In the genomic region with DNA sequence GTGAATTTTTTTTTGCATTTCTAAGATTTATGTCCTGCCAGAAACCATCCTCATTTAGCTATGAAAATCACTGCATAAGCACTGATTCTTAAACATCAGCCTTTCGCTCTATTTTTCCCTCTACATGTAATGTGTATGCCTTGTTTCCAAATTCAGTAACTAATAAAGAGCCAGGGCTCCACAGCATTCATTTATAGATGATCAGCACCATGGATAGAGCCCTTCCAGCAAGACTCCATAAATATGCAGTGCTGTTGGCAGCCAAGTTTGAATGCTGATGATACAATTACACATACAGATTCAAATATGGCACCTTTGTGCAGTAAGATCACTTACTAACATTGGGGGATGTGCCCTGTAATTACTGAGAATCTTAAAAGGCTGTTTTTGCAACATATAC, we compare ENCODE assay signal across 18 mouse cellular contexts. TPM values are rescaled to one million over a fixed set of nuclear protein-coding genes. Genes with fewer than 3 reads are reported as not detected.
DNase-seq lines count a peak whose midpoint lies in the region; ATAC-seq and TF ChIP-seq lines count a peak whose summit lies in the region.
"Had no signal": no experiment of that assay in that cellular context is flagged by ENCODE, and none has a peak within 500 bp of the region (broad histone marks: within the 10 kb centered on the region; RNA-seq: fewer than 3 reads in every experiment).

No protein-coding gene starts in this region.

- H3K27ac ChIP-seq in forebrain, embryonic 14.5 days (ENCODE audit: low read depth, low read length): no peak overlapping the region
- no peak overlapping the region for H3K27ac ChIP-seq in forebrain, embryonic 10.5 days
- H3K27ac ChIP-seq: liver, embryonic 13.5 days; neural tube, embryonic 12.5 days had no signal

- no peaks in the 10 kb centered on the region for H3K36me3 ChIP-seq in forebrain, embryonic 14.5 days (ENCODE audit: control insufficient read depth, insufficient read depth, low read length)
- H3K36me3 ChIP-seq in forebrain, embryonic 10.5 days (replicated peaks): no peaks in the 10 kb centered on the region
- H3K36me3 ChIP-seq: liver, embryonic 13.5 days; neural tube, embryonic 12.5 days had no signal

- 72% methylated on average over 1 of the region's 1 CpGs for WGBS in forebrain, embryonic 14.5 days
- 80% methylated on average over 1 of the region's 1 CpGs for WGBS in forebrain, embryonic 10.5 days

- peak; percentile 36 for DNase-seq in forebrain, embryonic 14.5 days (ENCODE audit: low spot score)
- no peak for DNase-seq in forebrain, embryonic 10.5 days (ENCODE audit: extremely low spot score, low spot score)
- peak; percentile 16 for DNase-seq in kidney, postnatal 14 days
- DNase-seq in kidney, adult 18-20 months: no peak
- DNase-seq in Patski (ENCODE audit: low read depth, low spot score): peak; percentile 3
- peak; percentile 20 for DNase-seq in hindlimb bud, embryonic 11.5 days (ENCODE audit: extremely low spot score, low read depth, low spot score)
- DNase-seq in cerebellum, postnatal 4 days (ENCODE audit: low spot score in 2 of 2): no peak
- DNase-seq: adrenal gland, postnatal 25 days; B cell, adult 2 months; cerebellum, adult 2 months; kidney, adult 8-10 months; liver, embryonic 13.5 days had no signal

- no peak overlapping the region for H3K4me2 ChIP-seq in forebrain, embryonic 14.5 days (ENCODE audit: low read length)
- H3K4me2 ChIP-seq: liver, embryonic 13.5 days; neural tube, embryonic 12.5 days had no signal

- H3K9me3 ChIP-seq in forebrain, embryonic 14.5 days (replicated peaks; ENCODE audit: control insufficient read depth, low read length): no peaks in the 10 kb centered on the region
- H3K9me3 ChIP-seq in forebrain, embryonic 10.5 days: no peaks in the 10 kb centered on the region
- H3K9me3 ChIP-seq: liver, embryonic 13.5 days; neural tube, embryonic 12.5 days had no signal

- H3K27me3 ChIP-seq in forebrain, embryonic 14.5 days (replicated peaks; ENCODE audit: control insufficient read depth, insufficient read depth, low read length): no peaks in the 10 kb centered on the region
- H3K27me3 ChIP-seq in forebrain, embryonic 10.5 days (ENCODE audit: poor library complexity, severe bottlenecking): no peaks in the 10 kb centered on the region
- H3K27me3 ChIP-seq in Patski: no peaks in the 10 kb centered on the region
- H3K27me3 ChIP-seq: liver, embryonic 13.5 days; megakaryocyte, embryonic 14.5 days; neural tube, embryonic 12.5 days had no signal

- CTCF ChIA-PET in Patski (lab: Charles Lee): no interaction called here

- H3K4me3 ChIP-seq in forebrain, embryonic 14.5 days (ENCODE audit: low read depth, low read length): no peak overlapping the region
- H3K4me3 ChIP-seq in forebrain, embryonic 10.5 days: no peak overlapping the region
- H3K4me3 ChIP-seq: erythroblast, embryonic 14.5 days; liver, embryonic 13.5 days; megakaryocyte, embryonic 14.5 days; neural tube, embryonic 12.5 days had no signal

- in situ Hi-C loops in Patski (cut with MboI; ENCODE audit: low pct_unique_long_range_greater_than_20kb): no loop called here

- POLR2A ChIA-PET in Patski (lab: Charles Lee): no interaction called here

- no peak for TF ChIP-seq CTCF in Patski (IDR thresholded peaks at IDR 0.05)

- ATAC-seq in forebrain, embryonic 14.5 days: no peak
- no peak for ATAC-seq in Patski
- no peak for ATAC-seq in erythroblast, adult 5-6 weeks (replicated peaks; ENCODE audit: low FRiP score, poor library complexity, severe bottlenecking)

- H3K9ac ChIP-seq in forebrain, embryonic 14.5 days (ENCODE audit: low read length): no peak overlapping the region
- H3K9ac ChIP-seq: liver, embryonic 13.5 days; neural tube, embryonic 12.5 days had no signal

- no peaks in the 10 kb centered on the region for H3K4me1 ChIP-seq in forebrain, embryonic 14.5 days (ENCODE audit: control insufficient read depth, insufficient read depth, low read length)
- no peaks in the 10 kb centered on the region for H3K4me1 ChIP-seq in forebrain, embryonic 10.5 days
- H3K4me1 ChIP-seq: liver, embryonic 13.5 days; megakaryocyte, embryonic 14.5 days; neural tube, embryonic 12.5 days had no signal

RNA-seq across cellular contexts. Expression of gene Nwd2, which starts 40.2 kb away (rescaled TPM):
- 2.9 and 5.7 TPM in 2 replicates for polyA plus RNA-seq in forebrain, embryonic 14.5 days (2014; fragmentation: Nextera tagmentation; extraction: Ambion mirVana)
- 0.09 TPM in 1 of 2 replicates, not detected in the other for polyA plus RNA-seq in forebrain, embryonic 10.5 days (2016; fragmentation: Nextera tagmentation; extraction: Ambion mirVana)
- 6.1 TPM for polyA plus RNA-seq in Patski (2021)
- not detected in 2 replicates for total RNA-seq in erythroblast, adult 5-6 weeks (2015; ENCODE audit: low replicate concordance)
- 0.42 TPM in 1 of 2 replicates, not detected in the other for total RNA-seq in erythroblast, adult 5-6 weeks (2017; ENCODE audit: low replicate concordance)
- total RNA-seq: adrenal gland, postnatal 25 days; heart, postnatal 14 days had no signal
- polyA plus RNA-seq: erythroblast, embryonic 14.5 days; gonadal fat pad, adult 2 months had no signal

Comparison
In these comparisons a context has a peak if more than half of its experiments do, and no peak if none do; other contexts are left out.
1. DNase-seq: peak in forebrain, embryonic 14.5 days (single experiment), kidney, postnatal 14 days (single experiment), Patski (single experiment) and hindlimb bud, embryonic 11.5 days (single experiment); none in forebrain, embryonic 10.5 days (single experiment), kidney, adult 18-20 months (single experiment) and cerebellum, postnatal 4 days (0 of 2).